Mouse (Mus musculus) E14TG2a.4 (cell line): ENCODE data around the gene Fam50b.

ENCODE experiments used
- CTCF ChIP-seq: conservative IDR thresholded peaks from 2 replicates; pipeline ENCODE4 v1.5.1; 2014; ENCODE audit warnings: low read length
- NANOG ChIP-seq: IDR thresholded peaks from 2 replicates; pipeline ENCODE4 v1.6.1; 2014; ENCODE audit warnings: borderline replicate concordance, low read length, mixed read lengths
- POU5F1 ChIP-seq: IDR thresholded peaks from 2 replicates; pipeline ENCODE4 v1.6.1; 2014; ENCODE audit warnings: low read length, borderline replicate concordance

- TF ChIP-seq CTCF (no peak), POU5F1 (no peak), NANOG (no peak)
Measured at GRCm38 (mm10) chr13:34767527-34768292, 33.1 kb downstream of the Fam50b start.
